ENCODE assay signal across 12 mouse cellular contexts in the genomic region with DNA sequence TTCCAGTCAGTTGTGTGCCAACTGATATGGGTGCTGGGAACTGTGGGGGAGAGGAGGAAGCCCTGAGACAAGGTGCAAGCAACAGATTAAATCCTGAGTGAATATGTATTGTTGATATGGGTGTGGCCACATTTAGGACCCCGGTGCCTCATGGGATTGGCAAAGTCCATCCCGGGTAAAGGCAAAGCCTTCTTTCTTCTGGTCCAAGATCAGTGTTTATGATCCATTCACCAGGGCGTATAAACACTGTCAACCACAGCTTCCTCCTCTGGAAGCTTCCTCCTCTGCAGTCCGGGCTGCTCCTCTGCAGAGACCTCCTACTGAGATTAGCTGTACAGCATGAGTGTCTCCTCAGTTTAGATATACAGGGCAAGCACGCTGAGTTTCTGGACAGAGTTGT. TPM values are rescaled to one million over a fixed set of nuclear protein-coding genes. Genes with fewer than 3 reads are reported as not detected.
DNase-seq lines count a peak whose midpoint lies in the region; ATAC-seq lines count a peak whose summit lies in the region.
"Had no signal": no experiment of that assay in that cellular context is flagged by ENCODE, and none has a peak within 500 bp of the region (broad histone marks: within the 10 kb centered on the region; RNA-seq: fewer than 3 reads in every experiment).

No protein-coding gene starts in this region.

- 31% methylated on average over 5 of the region's 5 CpGs for WGBS in heart, embryonic 16.5 days
- WGBS in heart, embryonic 10.5 days = 46% methylated on average over 5 of the region's 5 CpGs
- WGBS in lung, embryonic 15.5 days = 19% methylated on average over 5 of the region's 5 CpGs
- WGBS in stomach, embryonic 14.5 days = 19% methylated on average over 5 of the region's 5 CpGs

- H3K4me1 ChIP-seq in heart, embryonic 16.5 days (ENCODE audit: control insufficient read depth, insufficient read depth, low read length) = peaks cover 15% of the 10 kb centered on the region
- H3K4me1 ChIP-seq in heart, embryonic 10.5 days = peaks cover 15% of the 10 kb centered on the region
- peaks cover 19% of the 10 kb centered on the region for H3K4me1 ChIP-seq in lung, embryonic 15.5 days
- H3K4me1 ChIP-seq in stomach, embryonic 14.5 days (ENCODE audit: control insufficient read depth, insufficient read depth, low read length) = peaks cover 14% of the 10 kb centered on the region; the same call in 1 of the 2 replicates
- H3K4me1 ChIP-seq: embryonic facial prominence, embryonic 12.5 days had no signal

- H3K4me2 ChIP-seq in heart, embryonic 16.5 days (ENCODE audit: low read depth, low read length) = no peak overlapping the region
- no peak overlapping the region for H3K4me2 ChIP-seq in lung, embryonic 15.5 days
- H3K4me2 ChIP-seq in stomach, embryonic 14.5 days (replicated peaks; ENCODE audit: low read depth, low read length) = no peak overlapping the region
- H3K4me2 ChIP-seq: embryonic facial prominence, embryonic 12.5 days; neural tube, embryonic 12.5 days had no signal

- H3K9ac ChIP-seq in heart, embryonic 16.5 days (ENCODE audit: low read length) = no peak overlapping the region
- no peak overlapping the region for H3K9ac ChIP-seq in lung, embryonic 15.5 days
- no peak overlapping the region for H3K9ac ChIP-seq in stomach, embryonic 14.5 days (replicated peaks; ENCODE audit: low read depth, low read length)
- H3K9ac ChIP-seq: embryonic facial prominence, embryonic 12.5 days; neural tube, embryonic 12.5 days had no signal

- H3K4me3 ChIP-seq in heart, embryonic 16.5 days (ENCODE audit: low read length) = no peak overlapping the region
- no peak overlapping the region for H3K4me3 ChIP-seq in heart, embryonic 10.5 days
- H3K4me3 ChIP-seq in lung, embryonic 15.5 days = no peak overlapping the region
- no peak overlapping the region for H3K4me3 ChIP-seq in stomach, embryonic 14.5 days (ENCODE audit: low read depth, low read length)
- H3K4me3 ChIP-seq: embryonic facial prominence, embryonic 12.5 days; neural tube, embryonic 12.5 days had no signal

- no peaks in the 10 kb centered on the region for H3K36me3 ChIP-seq in heart, embryonic 16.5 days (ENCODE audit: control insufficient read depth, insufficient read depth)
- no peaks in the 10 kb centered on the region for H3K36me3 ChIP-seq in heart, embryonic 10.5 days
- H3K36me3 ChIP-seq in lung, embryonic 15.5 days = no peaks in the 10 kb centered on the region
- H3K36me3 ChIP-seq in stomach, embryonic 14.5 days (ENCODE audit: control insufficient read depth, insufficient read depth, low read length) = no peaks in the 10 kb centered on the region
- H3K36me3 ChIP-seq: embryonic facial prominence, embryonic 12.5 days; neural tube, embryonic 12.5 days had no signal

- peaks cover 8% of the 10 kb centered on the region for H3K9me3 ChIP-seq in heart, embryonic 16.5 days (replicated peaks; ENCODE audit: control insufficient read depth, low read length)
- H3K9me3 ChIP-seq in heart, embryonic 10.5 days = no peaks in the 10 kb centered on the region
- H3K9me3 ChIP-seq in lung, embryonic 15.5 days = no peaks in the 10 kb centered on the region
- no peaks in the 10 kb centered on the region; the same call in 1 of the 2 replicates for H3K9me3 ChIP-seq in stomach, embryonic 14.5 days (ENCODE audit: control insufficient read depth, low read depth, low read length)
- H3K9me3 ChIP-seq: embryonic facial prominence, embryonic 12.5 days; neural tube, embryonic 12.5 days had no signal

- DNase-seq in heart, embryonic 10.5 days (ENCODE audit: low spot score) = no peak
- DNase-seq in heart, postnatal 10 days = peak; percentile 13 to 32
- DNase-seq in thymus, postnatal 36 days = no peak
- no peak for DNase-seq in adrenal gland, postnatal 36 days
- DNase-seq in frontal cortex, postnatal 10 days (ENCODE audit: low spot score in 2 of 2) = no peak
- DNase-seq: adrenal gland, postnatal 10 days had no signal

- peak; percentile 19; the same call in 1 of the 2 replicates for ATAC-seq in heart, embryonic 16.5 days (replicated peaks; ENCODE audit: extremely low read depth, insufficient read depth, low FRiP score)
- ATAC-seq in lung, embryonic 15.5 days (ENCODE audit: borderline replicate concordance, extremely low read depth, low FRiP score, low TSS enrichment) = peak; percentile 84
- ATAC-seq in stomach, embryonic 14.5 days (ENCODE audit: insufficient number of reproducible peaks, insufficient read depth, low FRiP score, low read depth) = peak; percentile 56; the same call in 1 of the 2 replicates

- H3K27me3 ChIP-seq in heart, embryonic 16.5 days (ENCODE audit: control insufficient read depth, insufficient read depth, low read length) = no peaks in the 10 kb centered on the region
- H3K27me3 ChIP-seq in heart, embryonic 10.5 days (ENCODE audit: insufficient read depth, poor library complexity, severe bottlenecking) = no peaks in the 10 kb centered on the region
- no peaks in the 10 kb centered on the region for H3K27me3 ChIP-seq in lung, embryonic 15.5 days
- no peaks in the 10 kb centered on the region for H3K27me3 ChIP-seq in stomach, embryonic 14.5 days (ENCODE audit: control insufficient read depth, insufficient read depth, low read length)
- H3K27me3 ChIP-seq: CH12.LX; embryonic facial prominence, embryonic 12.5 days had no signal

- no peak overlapping the region for H3K27ac ChIP-seq in heart, embryonic 16.5 days (ENCODE audit: low read length)
- no peak overlapping the region for H3K27ac ChIP-seq in heart, embryonic 10.5 days
- H3K27ac ChIP-seq in lung, embryonic 15.5 days = peak overlapping the region; percentile 88
- peak overlapping the region; percentile 18; the same call in 1 of the 2 replicates for H3K27ac ChIP-seq in stomach, embryonic 14.5 days (ENCODE audit: low read length)
- H3K27ac ChIP-seq: embryonic facial prominence, embryonic 12.5 days; neural tube, embryonic 12.5 days had no signal

- intact Hi-C loops in heart, postnatal 10 days (cut with DNase I) = no loop called here

RNA-seq across cellular contexts. Expression of a gene that starts 27.4 kb away (rescaled TPM):
- 39.5 and 41.9 TPM in 2 replicates for polyA plus RNA-seq in heart, embryonic 16.5 days (2015; fragmentation: Nextera tagmentation; extraction: Ambion mirVana)
- polyA plus RNA-seq in heart, embryonic 10.5 days (2016; fragmentation: Nextera tagmentation; extraction: Ambion mirVana) = 11.8 and 17.1 TPM in 2 replicates
- total RNA-seq in heart, postnatal 10 days (2021) = 10 to 100 TPM; 66.0 to 68.1 TPM
- 56.7 and 64.0 TPM in 2 replicates for polyA plus RNA-seq in lung, embryonic 15.5 days (2015; fragmentation: Nextera tagmentation; extraction: Ambion mirVana)
- 39.2 and 40.7 TPM in 2 replicates for polyA plus RNA-seq in stomach, embryonic 14.5 days (2014; fragmentation: Nextera tagmentation; extraction: Ambion mirVana)
- 10 to 100 TPM; 33.8 to 34.6 TPM for total RNA-seq in adrenal gland, postnatal 36 days (2021)

RNA-seq across cellular contexts. Expression of a gene that starts 53.5 kb away (rescaled TPM):
- polyA plus RNA-seq in heart, embryonic 16.5 days (2015; fragmentation: Nextera tagmentation; extraction: Ambion mirVana) = 141 and 147 TPM in 2 replicates
- 221 and 253 TPM in 2 replicates for polyA plus RNA-seq in heart, embryonic 10.5 days (2016; fragmentation: Nextera tagmentation; extraction: Ambion mirVana)
- 10 to 100 TPM; 37.5 to 38.4 TPM for total RNA-seq in heart, postnatal 10 days (2021)
- polyA plus RNA-seq in lung, embryonic 15.5 days (2015; fragmentation: Nextera tagmentation; extraction: Ambion mirVana) = 186 and 187 TPM in 2 replicates
- polyA plus RNA-seq in stomach, embryonic 14.5 days (2014; fragmentation: Nextera tagmentation; extraction: Ambion mirVana) = 141 and 147 TPM in 2 replicates
- 10 to 100 TPM; 21.6 to 24.8 TPM for total RNA-seq in adrenal gland, postnatal 36 days (2021)

Comparison
In these comparisons a context has a peak if more than half of its experiments do, and no peak if none do; other contexts are left out.
1. DNase-seq: peak in heart, postnatal 10 days (2 of 2); none in heart, embryonic 10.5 days (single experiment), thymus, postnatal 36 days (0 of 2), adrenal gland, postnatal 36 days (0 of 2) and frontal cortex, postnatal 10 days (0 of 2).
2. ATAC-seq: peak in every context shown above with its lines; median percentile 84 in lung, embryonic 15.5 days; 56 in stomach, embryonic 14.5 days; 19 in heart, embryonic 16.5 days.
3. H3K27ac ChIP-seq: peak in lung, embryonic 15.5 days (single experiment) and stomach, embryonic 14.5 days (single experiment); none in heart, embryonic 16.5 days (single experiment) and heart, embryonic 10.5 days (single experiment).